Mouse (Mus musculus) hindbrain, embryonic 10.5 days (tissue): Measurements from ENCODE around the gene Clic6. TPM values are rescaled to one million over a fixed set of nuclear protein-coding genes. Genes with fewer than 3 reads are reported as not detected.

Experiments
- DNase-seq: peaks from one replicate; pipeline ENCODE4 v3.0.0-alpha.2; 2017; ENCODE audit warnings: low spot score
- H3K27ac ChIP-seq: fragments of 300-500 bp; sonication (generic); 2 replicates; pipeline ENCODE4 v1.5.1; 2016; ENCODE audit warnings: mild to moderate bottlenecking, moderate library complexity
- H3K27me3 ChIP-seq: fragments of 300-500 bp; sonication (generic); 2 replicates; pipeline ENCODE4 v1.6.1; 2016; ENCODE audit warnings: mild to moderate bottlenecking; ENCODE audit not compliant: poor library complexity, insufficient read depth, severe bottlenecking
- H3K36me3 ChIP-seq: fragments of 300-500 bp; sonication (generic); 2 replicates; pipeline ENCODE4 v1.6.1; 2016; ENCODE audit warnings: mild to moderate bottlenecking, moderate library complexity
- H3K4me1 ChIP-seq: fragments of 300-500 bp; sonication (generic); replicated peaks from 2 replicates; pipeline ENCODE4 v1.6.1; 2016; ENCODE audit warnings: mild to moderate bottlenecking
- H3K4me3 ChIP-seq: fragments of 300-500 bp; sonication (generic); 2 replicates; pipeline ENCODE4 v1.5.1; 2016; ENCODE audit warnings: mild to moderate bottlenecking, moderate library complexity
- H3K9me3 ChIP-seq: fragments of 300-500 bp; sonication (generic); 2 replicates; pipeline ENCODE4 v1.6.1; 2016; ENCODE audit warnings: mild to moderate bottlenecking, moderate library complexity
- WGBS: fragments of 180-500 bp; shearing (Covaris S2); methylation state at CpG from one replicate; pipeline ENCODE4 v1.1.7; 2016; 5-methylcytosine and 5-hydroxymethylcytosine counted together
- polyA plus RNA-seq: library from polyadenylated mRNA; unstranded; fragments of >200 nt; fragmentation: Nextera tagmentation; extraction: Ambion mirVana; gene quantifications from 2 replicates; pipeline ENCODE4 v1.2.1, GENCODE M21; 2016

Clic6 gene
- polyA plus RNA-seq, 1 experiment from 2014 or later, result 9.3 TPM

DNA sequence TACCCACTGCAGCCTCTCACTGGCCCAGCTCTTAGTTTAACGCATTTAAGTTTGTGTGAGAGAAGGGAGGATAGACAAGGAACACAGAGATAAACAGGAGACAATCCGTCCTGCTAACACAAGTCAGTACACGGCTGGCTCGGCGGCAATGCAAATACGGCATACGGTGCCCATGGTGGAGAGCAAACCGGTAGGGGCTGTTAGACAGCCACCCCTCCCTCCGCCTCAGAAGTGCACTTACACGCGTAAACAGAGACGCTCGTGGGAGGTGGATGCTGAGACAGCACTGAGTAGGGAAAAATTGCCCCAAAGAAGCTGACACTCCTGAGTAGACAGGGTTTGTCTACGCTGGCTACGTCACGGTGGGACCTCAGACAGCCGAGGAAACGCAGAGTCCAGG is 31.0 kb upstream of the Clic6 start:
- H3K9me3 ChIP-seq, result no peaks in the 10 kb centered on the region
- no peaks in the 10 kb centered on the region for H3K27me3 ChIP-seq
- peaks cover 22% of the 10 kb centered on the region for H3K4me1 ChIP-seq
- 91% methylated on average over 18 of the region's 18 CpGs for WGBS
- H3K27ac ChIP-seq, result no peak overlapping the region
- no peak overlapping the region for H3K4me3 ChIP-seq
- DNase-seq, result no peak
- peaks cover 17% of the 10 kb centered on the region for H3K36me3 ChIP-seq

DNA sequence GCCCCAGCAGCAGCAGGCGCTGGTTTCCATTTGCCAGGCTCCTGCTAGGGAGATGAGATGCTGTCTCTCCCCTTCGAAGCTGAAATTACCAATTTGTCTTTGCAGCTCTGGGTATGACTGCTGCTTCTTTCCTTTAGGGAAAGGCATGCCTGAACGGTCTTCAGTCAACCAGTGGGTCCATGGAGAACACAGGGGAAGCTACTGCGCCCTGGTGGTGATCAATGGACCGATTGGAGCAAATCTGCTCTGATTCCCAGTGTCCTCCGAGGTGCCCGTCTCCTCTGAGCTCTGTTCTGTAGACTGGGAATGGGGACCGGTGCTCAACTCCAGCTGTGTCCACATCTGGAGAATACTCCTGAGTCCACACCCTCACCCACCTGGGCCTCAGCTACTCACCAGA is 30.0 kb upstream of the Clic6 start:
- H3K4me1 ChIP-seq, result peaks cover 15% of the 10 kb centered on the region; the same call in 1 of the 2 replicates
- no peak overlapping the region for H3K27ac ChIP-seq
- no peak for DNase-seq
- no peaks in the 10 kb centered on the region for H3K9me3 ChIP-seq
- no peak overlapping the region for H3K4me3 ChIP-seq
- H3K27me3 ChIP-seq, result no peaks in the 10 kb centered on the region
- H3K36me3 ChIP-seq, result peaks cover 15% of the 10 kb centered on the region
- 69% methylated on average over 8 of the region's 8 CpGs for WGBS

- 91% methylated on average over 5 of the region's 5 CpGs for WGBS
- DNase-seq, result no peak
Measured at GRCm38 (mm10) chr16:92455969-92456368, 29.6 kb upstream of the Clic6 start.

GRCm38 (mm10) chr16:92457594-92457993 is 27.9 kb upstream of the Clic6 start:
- Histone ChIP-seq H3K27ac (0 out of 2 replicates have a peak overlapping the region, but pooled peaks have one; percentile 23), H3K27me3 (no peaks in the 10 kb centered on the region), H3K4me3 (no peak overlapping the region), H3K9me3 (no peaks in the 10 kb centered on the region), H3K36me3 (0 out of 2 replicates have a peak, but pooled peaks cover 3% of the 10 kb centered on the region), H3K4me1 (peaks cover 4% of the 10 kb centered on the region; the same call in 1 of the 2 replicates)
- DNase-seq, result peak; percentile 65
- WGBS, result 35% methylated on average over 7 of the region's 7 CpGs

More at GRCm38 (mm10) chr16:92455969-92456368, 29.6 kb upstream of the Clic6 start:
- Histone ChIP-seq H3K27me3 (no peaks in the 10 kb centered on the region), H3K27ac (no peak overlapping the region), H3K36me3 (peaks cover 10% of the 10 kb centered on the region), H3K9me3 (no peaks in the 10 kb centered on the region), H3K4me1 (peaks cover 11% of the 10 kb centered on the region; the same call in 1 of the 2 replicates), H3K4me3 (no peak overlapping the region)

- Histone ChIP-seq H3K27ac (no peak overlapping the region), H3K4me3 (no peak overlapping the region), H3K9me3 (no peaks in the 10 kb centered on the region), H3K4me1 (peaks cover 26% of the 10 kb centered on the region), H3K27me3 (no peaks in the 10 kb centered on the region), H3K36me3 (no peaks in the 10 kb centered on the region)
- WGBS, result 84% methylated on average over 6 of the region's 6 CpGs
- no peak for DNase-seq
Measured at GRCm38 (mm10) chr16:92461412-92461811, 24.1 kb upstream of the Clic6 start.

DNA sequence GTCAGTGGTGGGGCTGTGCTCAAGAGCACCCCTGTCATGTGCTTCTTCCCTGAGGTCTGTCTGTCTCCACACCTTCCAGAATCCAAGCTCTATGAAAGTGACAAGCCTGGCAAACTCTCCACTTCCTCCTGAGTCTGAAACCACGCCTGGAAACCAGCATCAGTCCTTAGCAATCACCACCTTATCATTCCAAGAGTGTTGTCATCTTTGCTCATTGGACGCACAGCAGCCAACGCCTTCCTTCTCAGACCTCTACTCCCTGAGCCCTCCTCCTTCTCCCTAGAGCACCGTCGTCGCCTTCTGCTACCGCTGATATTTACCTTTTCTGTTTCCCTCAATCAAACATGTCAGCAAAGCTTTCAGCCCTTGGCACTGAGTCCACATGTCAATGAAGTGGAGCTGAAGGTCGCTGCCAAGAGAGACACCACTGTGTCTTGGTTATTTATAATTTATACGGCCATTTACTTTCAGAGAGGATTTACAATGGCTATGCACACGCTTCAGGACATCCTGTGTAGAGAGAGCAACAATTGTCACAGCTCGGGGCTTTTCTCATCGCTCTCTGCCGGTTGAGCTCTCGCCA is 21.1 kb upstream of the Clic6 start:
- Histone ChIP-seq H3K4me1 (peaks cover 28% of the 10 kb centered on the region), H3K27ac (no peak overlapping the region), H3K36me3 (no peaks in the 10 kb centered on the region), H3K9me3 (no peaks in the 10 kb centered on the region), H3K4me3 (peak overlapping the region; percentile 93), H3K27me3 (0 out of 2 replicates have a peak, but pooled peaks cover 3% of the 10 kb centered on the region)
- no peak for DNase-seq
- 63% methylated on average over 14 of the region's 14 CpGs for WGBS

DNA sequence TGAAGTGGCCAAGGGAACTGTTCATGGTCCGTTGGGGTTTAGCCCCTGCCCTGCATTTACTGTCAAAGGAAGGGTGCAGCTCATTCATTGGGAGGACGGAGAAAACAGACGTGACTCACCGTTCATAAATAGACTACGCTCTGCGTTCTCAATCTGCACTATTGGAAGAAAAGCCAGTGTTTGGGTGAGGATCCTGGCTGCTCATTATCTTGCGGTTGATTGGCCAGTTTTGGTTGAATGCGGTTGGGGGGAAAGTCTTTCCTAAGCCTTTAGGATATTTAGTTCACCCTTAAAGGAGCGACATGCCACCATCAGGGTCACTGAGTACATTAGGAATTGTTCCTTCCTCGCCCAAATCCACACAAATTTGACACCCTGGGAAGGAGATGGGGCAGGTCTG is 20.3 kb upstream of the Clic6 start:
- no peak for DNase-seq
- Histone ChIP-seq H3K36me3 (no peaks in the 10 kb centered on the region), H3K4me1 (peaks cover 28% of the 10 kb centered on the region), H3K9me3 (no peaks in the 10 kb centered on the region), H3K27me3 (0 out of 2 replicates have a peak, but pooled peaks cover 3% of the 10 kb centered on the region), H3K27ac (peak overlapping the region; percentile 91), H3K4me3 (peak overlapping the region; percentile 93)
- WGBS, result 17% methylated on average over 10 of the region's 10 CpGs

- peak; percentile 96 for DNase-seq
- Histone ChIP-seq H3K27ac (peak overlapping the region; percentile 91), H3K4me1 (peaks cover 28% of the 10 kb centered on the region), H3K9me3 (no peaks in the 10 kb centered on the region), H3K4me3 (peak overlapping the region; percentile 93), H3K36me3 (no peaks in the 10 kb centered on the region), H3K27me3 (0 out of 2 replicates have a peak, but pooled peaks cover 3% of the 10 kb centered on the region)
- under 1% methylated on average over 79 of the region's 94 CpGs for WGBS
Measured at GRCm38 (mm10) chr16:92465642-92466526, 19.7 kb upstream of the Clic6 start.

- 0 out of 2 replicates have a peak, but pooled peaks cover 3% of the 10 kb centered on the region for H3K27me3 ChIP-seq
- H3K4me3 ChIP-seq, result no peak overlapping the region
- WGBS, result 76% methylated on average over 5 of the region's 5 CpGs
- H3K27ac ChIP-seq, result no peak overlapping the region
- no peaks in the 10 kb centered on the region for H3K9me3 ChIP-seq
- H3K4me1 ChIP-seq, result peaks cover 28% of the 10 kb centered on the region
- H3K36me3 ChIP-seq, result no peaks in the 10 kb centered on the region
- no peak for DNase-seq
Measured at GRCm38 (mm10) chr16:92467041-92467440, 18.5 kb upstream of the Clic6 start.

- H3K36me3 ChIP-seq, result no peaks in the 10 kb centered on the region
- no peaks in the 10 kb centered on the region for H3K9me3 ChIP-seq
- H3K4me1 ChIP-seq, result peaks cover 25% of the 10 kb centered on the region
- no peak overlapping the region for H3K4me3 ChIP-seq
- 76% methylated on average over 14 of the region's 14 CpGs for WGBS
- 0 out of 2 replicates have a peak, but pooled peaks cover 3% of the 10 kb centered on the region for H3K27me3 ChIP-seq
- no peak for DNase-seq
- H3K27ac ChIP-seq, result no peak overlapping the region
Measured at GRCm38 (mm10) chr16:92468459-92468858, 17.1 kb upstream of the Clic6 start.

DNA sequence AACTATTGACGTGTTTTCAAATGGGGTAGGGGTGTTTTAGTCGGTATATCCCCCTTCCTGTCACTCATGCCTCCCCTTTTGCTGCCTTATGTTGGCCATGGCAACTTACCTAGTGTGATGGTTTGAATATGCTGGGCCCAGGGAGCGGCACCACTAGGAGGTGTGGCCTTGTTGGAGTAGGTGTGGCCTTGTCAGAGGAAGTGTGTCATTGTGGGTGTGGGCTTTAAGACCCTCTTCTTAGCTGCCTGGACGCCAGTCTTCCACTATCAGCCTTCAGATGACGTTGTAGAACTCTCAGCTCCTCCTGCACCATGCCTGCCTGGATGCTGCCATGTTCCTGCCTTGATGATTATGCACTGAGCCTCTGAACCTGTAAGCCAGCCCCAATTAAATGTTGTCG is 14.8 kb upstream of the Clic6 start, which contains the start of gene Rcan1:
Gene Rcan1 (minus strand): TSS at position 162 of the 400 bp plus-strand sequence.
- 0 out of 2 replicates have a peak, but pooled peaks cover 3% of the 10 kb centered on the region for H3K27me3 ChIP-seq
- no peak for DNase-seq
- 71% methylated on average over 6 of the region's 6 CpGs for WGBS

DNA sequence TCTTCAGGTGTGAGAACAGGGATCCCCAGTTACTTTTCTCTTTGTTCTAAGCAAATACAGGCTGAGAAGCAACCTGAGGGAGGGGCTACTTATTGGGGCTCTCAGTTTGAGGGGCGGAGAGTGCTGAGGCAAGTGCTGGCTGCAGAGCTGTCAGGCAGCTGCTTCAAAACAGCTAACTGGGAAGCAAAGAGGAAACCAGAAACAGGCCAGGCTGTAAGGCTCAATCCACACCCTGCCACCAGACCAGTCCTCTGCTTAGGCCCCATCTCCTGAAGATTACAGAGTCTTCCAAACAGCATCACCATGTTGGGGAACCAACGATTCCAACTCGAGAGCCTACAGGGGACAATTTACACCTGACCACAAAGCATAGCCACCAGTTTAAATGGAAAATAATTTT is 12.6 kb upstream of the Clic6 start:
- no peak for DNase-seq
- peaks cover 6% of the 10 kb centered on the region; the same call in 1 of the 2 replicates for H3K4me1 ChIP-seq
- H3K9me3 ChIP-seq, result no peaks in the 10 kb centered on the region
- WGBS, result 93% methylated on average over 3 of the region's 3 CpGs
- no peaks in the 10 kb centered on the region; the same call in 1 of the 2 replicates for H3K27me3 ChIP-seq
- H3K36me3 ChIP-seq, result no peaks in the 10 kb centered on the region
- no peak overlapping the region for H3K4me3 ChIP-seq
- H3K27ac ChIP-seq, result no peak overlapping the region

More for the DNA sequence above, 14.8 kb upstream of the Clic6 start, which contains the start of gene Rcan1:
- Histone ChIP-seq H3K4me1 (peaks cover 11% of the 10 kb centered on the region), H3K36me3 (no peaks in the 10 kb centered on the region), H3K9me3 (no peaks in the 10 kb centered on the region), H3K4me3 (no peak within 1 kb of the TSS), H3K27ac (no peak within 1 kb of the TSS)
